Mouse (Mus musculus) C2C12 (cell line): Measurements from ENCODE around the gene Arhgef12.

Experiments used
- CEBPB ChIP-seq: IDR thresholded peaks from one replicate; pipeline ENCODE4 v1.6.1; 2011; ENCODE audit warnings: low read depth, mild to moderate bottlenecking, control low read depth, moderate library complexity
- CTCF ChIP-seq: IDR thresholded peaks from one replicate; pipeline ENCODE4 v1.5.1; 2011; ENCODE audit not compliant: control insufficient read depth, insufficient read depth, insufficient read length
- FOSL1 ChIP-seq: IDR thresholded peaks from one replicate; pipeline ENCODE4 v1.8.0; 2011; ENCODE audit warnings: mild to moderate bottlenecking, low read length; ENCODE audit not compliant: poor library complexity, insufficient read depth, severe bottlenecking
- MAX ChIP-seq: IDR thresholded peaks from one replicate; pipeline ENCODE4 v1.6.1; 2011; ENCODE audit warnings: mild to moderate bottlenecking, control low read depth
- MYOD1 ChIP-seq: IDR thresholded peaks from one replicate; pipeline ENCODE4 v1.6.1; 2011; ENCODE audit warnings: low read depth; ENCODE audit not compliant: control insufficient read depth, insufficient read length
- USF1 ChIP-seq: IDR thresholded peaks from one replicate; pipeline ENCODE4 v1.6.1; 2011; ENCODE audit warnings: low read depth, mild to moderate bottlenecking, control low read depth, moderate library complexity

DNA sequence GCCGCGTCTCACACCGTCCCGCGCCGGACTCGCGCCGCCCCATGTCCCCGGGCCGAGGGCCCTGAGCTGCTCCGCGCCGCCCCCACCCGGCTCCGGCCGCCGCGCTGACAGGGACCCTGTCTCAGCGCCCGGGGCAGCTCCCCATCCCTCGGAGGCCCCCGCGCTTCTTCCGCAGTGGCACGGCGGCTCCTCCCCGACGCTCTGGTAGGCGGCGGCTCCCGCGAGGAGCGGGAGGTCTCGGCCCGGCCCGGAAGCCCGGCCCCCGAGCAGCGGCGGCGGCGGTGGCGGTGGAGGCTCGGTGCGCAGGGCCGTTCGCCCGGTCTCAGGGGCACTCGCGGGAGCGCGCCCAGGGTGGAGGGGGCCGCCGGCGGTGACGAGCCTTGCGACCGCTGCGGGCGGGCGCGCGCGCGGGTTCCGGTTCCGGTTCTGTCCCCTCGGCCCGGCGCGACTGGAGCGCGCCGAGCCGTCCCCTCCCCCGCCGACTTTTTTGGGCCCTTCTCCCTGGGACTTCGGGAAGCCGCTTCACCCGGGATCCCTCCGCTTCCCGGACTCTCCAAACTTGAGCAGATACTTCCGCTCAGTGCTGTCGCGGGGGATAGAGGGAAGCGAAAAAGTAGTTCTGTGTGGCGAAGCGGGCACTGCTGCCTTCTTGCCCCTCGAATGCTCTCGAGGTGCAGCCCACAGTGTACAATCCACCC is 1.2 kb downstream of the Arhgef12 start:
- no peak for TF ChIP-seq CTCF
- TF ChIP-seq FOSL1 = no peak
- TF ChIP-seq MYOD1 = no peak
- no peak for TF ChIP-seq CEBPB
- peak; percentile 9 for TF ChIP-seq MAX
- TF ChIP-seq USF1 = no peak
